Mouse (Mus musculus): ENCODE measurements around the gene Sart3. TPM values are rescaled to one million over a fixed set of nuclear protein-coding genes. Genes with fewer than 3 reads are reported as not detected.

The Sart3 gene
- polyA plus RNA-seq, 1 experiment from 2014 or later, result 54.8 TPM

- ATAC-seq (ENCODE audit: low FRiP score, low TSS enrichment), result no peak
- 49% methylated on average over 9 of the region's 9 CpGs for WGBS
These were observed 20.7 kb downstream of the Sart3 start for GRCm38 (mm10) chr5:113751521-113752157.

GRCm38 (mm10) chr5:113748556-113749331 lies 23.6 kb downstream of the Sart3 start:
- no peaks in the 10 kb centered on the region for H3K27me3 ChIP-seq (ENCODE audit: insufficient read depth, low read length)
- H3K9me3 ChIP-seq (ENCODE audit: low read length), result 0 out of 2 replicates have a peak, but pooled peaks cover 4% of the 10 kb centered on the region
- H3K4me1 ChIP-seq (ENCODE audit: insufficient read depth, low read length), result no peaks in the 10 kb centered on the region
- no peak overlapping the region for H3K27ac ChIP-seq (ENCODE audit: low read length)
- no peak overlapping the region for H3K9ac ChIP-seq (replicated peaks; ENCODE audit: low read length)
- H3K36me3 ChIP-seq (ENCODE audit: insufficient read depth, low read length), result peaks cover 92% of the 10 kb centered on the region
- no peak overlapping the region for H3K4me3 ChIP-seq (ENCODE audit: low read length)
- no peak for ATAC-seq (ENCODE audit: low FRiP score, low TSS enrichment)
- H3K4me2 ChIP-seq (replicated peaks; ENCODE audit: low read depth, low read length), result no peak overlapping the region
- WGBS, result 97% methylated on average over 13 of the region's 13 CpGs

More at GRCm38 (mm10) chr5:113751521-113752157, 20.7 kb downstream of the Sart3 start:
- Histone ChIP-seq H3K4me2 (replicated peaks; ENCODE audit: low read depth, low read length) (no peak overlapping the region), H3K27me3 (ENCODE audit: insufficient read depth, low read length) (no peaks in the 10 kb centered on the region), H3K4me1 (ENCODE audit: insufficient read depth, low read length) (no peaks in the 10 kb centered on the region), H3K27ac (ENCODE audit: low read length) (no peak overlapping the region), H3K9me3 (ENCODE audit: low read length) (no peaks in the 10 kb centered on the region), H3K9ac (replicated peaks; ENCODE audit: low read length) (no peak overlapping the region), H3K4me3 (ENCODE audit: low read length) (no peak overlapping the region), H3K36me3 (ENCODE audit: insufficient read depth, low read length) (peaks cover 92% of the 10 kb centered on the region)

- no peak for ATAC-seq (ENCODE audit: low FRiP score, low TSS enrichment)
- no peak overlapping the region for H3K27ac ChIP-seq (ENCODE audit: low read length)
- H3K27me3 ChIP-seq (ENCODE audit: insufficient read depth, low read length), result no peaks in the 10 kb centered on the region
- H3K4me2 ChIP-seq (replicated peaks; ENCODE audit: low read depth, low read length), result no peak overlapping the region
- WGBS, result 97% methylated on average over 5 of the region's 5 CpGs
- H3K4me1 ChIP-seq (ENCODE audit: insufficient read depth, low read length), result no peaks in the 10 kb centered on the region
- H3K36me3 ChIP-seq (ENCODE audit: insufficient read depth, low read length), result peaks cover 93% of the 10 kb centered on the region
- no peak overlapping the region for H3K9ac ChIP-seq (replicated peaks; ENCODE audit: low read length)
- no peak overlapping the region for H3K4me3 ChIP-seq (ENCODE audit: low read length)
- H3K9me3 ChIP-seq (ENCODE audit: low read length), result 0 out of 2 replicates have a peak, but pooled peaks cover 4% of the 10 kb centered on the region
These were observed 24.7 kb downstream of the Sart3 start for GRCm38 (mm10) chr5:113747629-113748028.

GRCm38 (mm10) chr5:113737607-113738237 lies 34.6 kb downstream of the Sart3 start:
- no peak for ATAC-seq (ENCODE audit: low FRiP score, low TSS enrichment)
- Histone ChIP-seq H3K4me1 (ENCODE audit: insufficient read depth, low read length) (peaks cover 18% of the 10 kb centered on the region), H3K4me3 (ENCODE audit: low read length) (no peak overlapping the region), H3K4me2 (replicated peaks; ENCODE audit: low read depth, low read length) (no peak overlapping the region), H3K27me3 (ENCODE audit: insufficient read depth, low read length) (no peaks in the 10 kb centered on the region), H3K36me3 (ENCODE audit: insufficient read depth, low read length) (peaks cover 46% of the 10 kb centered on the region), H3K27ac (ENCODE audit: low read length) (no peak overlapping the region), H3K9ac (replicated peaks; ENCODE audit: low read length) (no peak overlapping the region), H3K9me3 (ENCODE audit: low read length) (no peaks in the 10 kb centered on the region)
- WGBS, result 90% methylated on average over 11 of the region's 11 CpGs

- Histone ChIP-seq H3K9ac (replicated peaks; ENCODE audit: low read length) (peak overlapping the region; percentile 83), H3K4me1 (ENCODE audit: insufficient read depth, low read length) (peaks cover 18% of the 10 kb centered on the region), H3K27ac (ENCODE audit: low read length) (no peak overlapping the region), H3K4me3 (ENCODE audit: low read length) (peak overlapping the region; percentile 75), H3K27me3 (ENCODE audit: insufficient read depth, low read length) (no peaks in the 10 kb centered on the region), H3K9me3 (ENCODE audit: low read length) (no peaks in the 10 kb centered on the region), H3K4me2 (replicated peaks; ENCODE audit: low read depth, low read length) (peak overlapping the region; percentile 95), H3K36me3 (ENCODE audit: insufficient read depth, low read length) (peaks cover 39% of the 10 kb centered on the region)
- 37% methylated on average over 15 of the region's 15 CpGs for WGBS
- ATAC-seq (ENCODE audit: low FRiP score, low TSS enrichment), result no peak
These were observed 35.7 kb downstream of the Sart3 start for GRCm38 (mm10) chr5:113736522-113737164.

GRCm38 (mm10) chr5:113736113-113736502 lies 36.2 kb downstream of the Sart3 start:
- no peaks in the 10 kb centered on the region for H3K9me3 ChIP-seq (ENCODE audit: low read length)
- H3K27me3 ChIP-seq (ENCODE audit: insufficient read depth, low read length), result no peaks in the 10 kb centered on the region
- H3K4me3 ChIP-seq (ENCODE audit: low read length), result peak overlapping the region; percentile 75
- ATAC-seq (ENCODE audit: low FRiP score, low TSS enrichment), result peak; percentile 17; the same call in 1 of the 2 replicates
- peak overlapping the region; percentile 83 for H3K9ac ChIP-seq (replicated peaks; ENCODE audit: low read length)
- WGBS, result 3% methylated on average over 10 of the region's 10 CpGs
- H3K4me1 ChIP-seq (ENCODE audit: insufficient read depth, low read length), result peaks cover 18% of the 10 kb centered on the region
- H3K4me2 ChIP-seq (replicated peaks; ENCODE audit: low read depth, low read length), result peak overlapping the region; percentile 95
- peak overlapping the region; percentile 93 for H3K27ac ChIP-seq (ENCODE audit: low read length)
- peaks cover 35% of the 10 kb centered on the region for H3K36me3 ChIP-seq (ENCODE audit: insufficient read depth, low read length)

- Histone ChIP-seq H3K4me2 (replicated peaks; ENCODE audit: low read depth, low read length) (peak within 1 kb of the TSS; percentile 95), H3K9ac (replicated peaks; ENCODE audit: low read length) (peak within 1 kb of the TSS; percentile 83), H3K36me3 (ENCODE audit: insufficient read depth, low read length) (peaks cover 30% of the 10 kb centered on the region), H3K4me1 (ENCODE audit: insufficient read depth, low read length) (peaks cover 22% of the 10 kb centered on the region), H3K4me3 (ENCODE audit: low read length) (peak within 1 kb of the TSS; percentile 75), H3K9me3 (ENCODE audit: low read length) (no peaks in the 10 kb centered on the region), H3K27ac (ENCODE audit: low read length) (peak within 1 kb of the TSS; percentile 93), H3K27me3 (ENCODE audit: insufficient read depth, low read length) (no peaks in the 10 kb centered on the region)
- ATAC-seq (ENCODE audit: low FRiP score, low TSS enrichment), result peak; percentile 97
- under 1% methylated on average over 71 of the region's 71 CpGs for WGBS
These were observed 36.8 kb downstream of the Sart3 start, which contains the start of gene Ficd for GRCm38 (mm10) chr5:113735345-113736112. Ficd (plus strand) TSS chr5:113735803.

GRCm38 (mm10) chr5:113735023-113735344 lies 37.3 kb downstream of the Sart3 start:
- Histone ChIP-seq H3K4me2 (replicated peaks; ENCODE audit: low read depth, low read length) (peak overlapping the region; percentile 75), H3K4me1 (ENCODE audit: insufficient read depth, low read length) (peaks cover 23% of the 10 kb centered on the region), H3K27ac (ENCODE audit: low read length) (peak overlapping the region; percentile 93), H3K9me3 (ENCODE audit: low read length) (no peaks in the 10 kb centered on the region), H3K9ac (replicated peaks; ENCODE audit: low read length) (peak overlapping the region; percentile 79), H3K27me3 (ENCODE audit: insufficient read depth, low read length) (no peaks in the 10 kb centered on the region), H3K4me3 (ENCODE audit: low read length) (peak overlapping the region; percentile 75), H3K36me3 (ENCODE audit: insufficient read depth, low read length) (peaks cover 25% of the 10 kb centered on the region)
- ATAC-seq (ENCODE audit: low FRiP score, low TSS enrichment), result no peak; the same call in 1 of the 2 replicates
- WGBS, result 32% methylated on average over 7 of the region's 7 CpGs

- Histone ChIP-seq H3K27me3 (ENCODE audit: insufficient read depth, low read length) (no peaks in the 10 kb centered on the region), H3K4me2 (replicated peaks; ENCODE audit: low read depth, low read length) (no peak overlapping the region), H3K36me3 (ENCODE audit: insufficient read depth, low read length) (peaks cover 20% of the 10 kb centered on the region), H3K4me1 (ENCODE audit: insufficient read depth, low read length) (peaks cover 23% of the 10 kb centered on the region), H3K4me3 (ENCODE audit: low read length) (no peak overlapping the region), H3K9me3 (ENCODE audit: low read length) (no peaks in the 10 kb centered on the region), H3K27ac (ENCODE audit: low read length) (no peak overlapping the region; the same call in 1 of the 2 replicates), H3K9ac (replicated peaks; ENCODE audit: low read length) (no peak overlapping the region)
- no peak for ATAC-seq (ENCODE audit: low FRiP score, low TSS enrichment)
- WGBS, result 66% methylated on average over 5 of the region's 5 CpGs
These were observed 37.9 kb downstream of the Sart3 start for GRCm38 (mm10) chr5:113734376-113734775.

Data from kidney, embryonic 16.5 days (tissue).